Mouse (Mus musculus) stomach, postnatal 0 days (tissue): ENCODE data around the gene Ghitm.

Experiments
- CTCF ChIP-seq: IDR thresholded peaks from 2 replicates; pipeline ENCODE4 v1.5.1; 2016; ENCODE audit warnings: antibody characterized with exemption, low read depth, mild to moderate bottlenecking, moderate library complexity
- EP300 ChIP-seq: optimal IDR thresholded peaks from 2 replicates; pipeline ENCODE3; 2016; ENCODE audit warnings: antibody characterized with exemption

GRCm38 (mm10) chr14:37119233-37119632, 15.8 kb downstream of the Ghitm start:
- TF ChIP-seq CTCF (no peak), EP300 (no peak)
